Mouse (Mus musculus): Measurements from ENCODE around the gene Bbip1. TPM values are rescaled to one million over a fixed set of nuclear protein-coding genes. Genes with fewer than 3 reads are reported as not detected.
"Not testable (repeated sequence)": the region's sequence is repeated elsewhere in the genome, so short reads cannot be mapped to it uniquely, and the experiment has no call there.

The Bbip1 gene
- polyA plus RNA-seq (2016; fragmentation: Nextera tagmentation; extraction: Ambion mirVana): 119 and 133 TPM in 2 replicates

GRCm38 (mm10) chr19:53943802-53944785 lies at the start of gene Bbip1, which contains the start of gene Shoc2:
Bbip1 (minus strand) TSS chr19:53944627.
Shoc2 (plus strand) TSS chr19:53944306.
- H3K4me1 ChIP-seq: peaks cover 17% of the 10 kb centered on the region
- peak; percentile 94 for ATAC-seq (ENCODE audit: low FRiP score, low read depth)
- peak within 1 kb of the TSS; percentile 98 for H3K9ac ChIP-seq (replicated peaks)
- WGBS: under 1% methylated on average over 57 of the region's 62 CpGs
- peak within 1 kb of the TSS; percentile 60 for H3K4me2 ChIP-seq (replicated peaks)
- H3K27me3 ChIP-seq: no peaks in the 10 kb centered on the region
- H3K27ac ChIP-seq (replicated peaks): peak within 1 kb of the TSS; percentile 98
- H3K36me3 ChIP-seq: peaks cover 7% of the 10 kb centered on the region; the same call in 1 of the 2 replicates
- peak within 1 kb of the TSS; percentile 95 for H3K4me3 ChIP-seq
- H3K9me3 ChIP-seq: no peaks in the 10 kb centered on the region

- no peak overlapping the region for H3K4me2 ChIP-seq (replicated peaks)
- H3K27ac ChIP-seq (replicated peaks): no peak overlapping the region
- ATAC-seq (ENCODE audit: low FRiP score, low read depth): no peak
- H3K4me3 ChIP-seq: no peak overlapping the region
- no peaks in the 10 kb centered on the region for H3K27me3 ChIP-seq
- WGBS: 90% methylated on average over 3 of the region's 3 CpGs
- peaks cover 2% of the 10 kb centered on the region; the same call in 1 of the 2 replicates for H3K36me3 ChIP-seq
- no peaks in the 10 kb centered on the region for H3K9me3 ChIP-seq
- peaks cover 4% of the 10 kb centered on the region; the same call in 1 of the 2 replicates for H3K4me1 ChIP-seq
- H3K9ac ChIP-seq (replicated peaks): no peak overlapping the region
These were observed 49.4 kb upstream of the Bbip1 start for GRCm38 (mm10) chr19:53993860-53994259.

- no peaks in the 10 kb centered on the region for H3K9me3 ChIP-seq
- peaks cover 14% of the 10 kb centered on the region for H3K36me3 ChIP-seq
- no peak overlapping the region for H3K4me2 ChIP-seq (replicated peaks)
- WGBS: 82% methylated on average over 2 of the region's 2 CpGs
- H3K9ac ChIP-seq (replicated peaks): no peak overlapping the region
- no peak overlapping the region for H3K27ac ChIP-seq (replicated peaks)
- H3K4me3 ChIP-seq: no peak overlapping the region
- ATAC-seq (ENCODE audit: low FRiP score, low read depth): no peak
- H3K4me1 ChIP-seq: peaks cover 4% of the 10 kb centered on the region; the same call in 1 of the 2 replicates
- H3K27me3 ChIP-seq: no peaks in the 10 kb centered on the region
These were observed 46.1 kb upstream of the Bbip1 start for GRCm38 (mm10) chr19:53990538-53990937.

- 96% methylated on average over 3 of the region's 3 CpGs for WGBS
- no peaks in the 10 kb centered on the region for H3K4me1 ChIP-seq
- no peak overlapping the region for H3K27ac ChIP-seq (replicated peaks)
- H3K4me2 ChIP-seq (replicated peaks): no peak overlapping the region
- no peak for ATAC-seq (ENCODE audit: low FRiP score, low read depth)
- no peaks in the 10 kb centered on the region for H3K27me3 ChIP-seq
- H3K4me3 ChIP-seq: no peak overlapping the region
- H3K36me3 ChIP-seq: peaks cover 14% of the 10 kb centered on the region
- no peak overlapping the region for H3K9ac ChIP-seq (replicated peaks)
- no peaks in the 10 kb centered on the region for H3K9me3 ChIP-seq
These were observed 40.2 kb upstream of the Bbip1 start for GRCm38 (mm10) chr19:53984628-53985027.

GRCm38 (mm10) chr19:53983336-53983735 lies 38.9 kb upstream of the Bbip1 start:
- Histone ChIP-seq H3K27ac (replicated peaks) (no peak overlapping the region), H3K4me1 (no peaks in the 10 kb centered on the region), H3K4me3 (no peak overlapping the region), H3K9ac (replicated peaks) (no peak overlapping the region), H3K4me2 (replicated peaks) (no peak overlapping the region), H3K27me3 (no peaks in the 10 kb centered on the region), H3K36me3 (peaks cover 10% of the 10 kb centered on the region; the same call in 1 of the 2 replicates), H3K9me3 (no peaks in the 10 kb centered on the region)
- 91% methylated on average over 1 of the region's 1 CpGs for WGBS
- no peak for ATAC-seq (ENCODE audit: low FRiP score, low read depth)

- H3K36me3 ChIP-seq: peaks cover under 1% of the 10 kb centered on the region; the same call in 1 of the 2 replicates
- H3K9me3 ChIP-seq: peaks cover 2% of the 10 kb centered on the region; the same call in 1 of the 2 replicates
- H3K9ac ChIP-seq (replicated peaks): no peak overlapping the region
- H3K27me3 ChIP-seq: no peaks in the 10 kb centered on the region
- 85% methylated on average over 3 of the region's 3 CpGs for WGBS
- no peak overlapping the region for H3K27ac ChIP-seq (replicated peaks)
- no peak overlapping the region for H3K4me3 ChIP-seq
- no peaks in the 10 kb centered on the region for H3K4me1 ChIP-seq
- ATAC-seq (ENCODE audit: low FRiP score, low read depth): no peak
- no peak overlapping the region for H3K4me2 ChIP-seq (replicated peaks)
These were observed 37.6 kb upstream of the Bbip1 start for GRCm38 (mm10) chr19:53982041-53982440.

GRCm38 (mm10) chr19:53973656-53974055 lies 29.2 kb upstream of the Bbip1 start:
- Histone ChIP-seq H3K4me1 (no peaks in the 10 kb centered on the region), H3K4me2 (replicated peaks) (no peak overlapping the region), H3K36me3 (peaks cover 7% of the 10 kb centered on the region), H3K9ac (replicated peaks) (no peak overlapping the region), H3K27me3 (no peaks in the 10 kb centered on the region), H3K9me3 (peaks cover 6% of the 10 kb centered on the region; the same call in 1 of the 2 replicates), H3K4me3 (no peak overlapping the region), H3K27ac (replicated peaks) (no peak overlapping the region)
- ATAC-seq (ENCODE audit: low FRiP score, low read depth): no peak
- WGBS: 95% methylated on average over 1 of the region's 1 CpGs

- no peak overlapping the region for H3K9ac ChIP-seq (replicated peaks)
- H3K36me3 ChIP-seq: peaks cover 6% of the 10 kb centered on the region
- no peak overlapping the region for H3K4me2 ChIP-seq (replicated peaks)
- ATAC-seq (ENCODE audit: low FRiP score, low read depth): no peak
- WGBS: 82% methylated on average over 7 of the region's 7 CpGs
- H3K27me3 ChIP-seq: no peaks in the 10 kb centered on the region
- H3K4me1 ChIP-seq: no peaks in the 10 kb centered on the region; the same call in 1 of the 2 replicates
- H3K27ac ChIP-seq (replicated peaks): no peak overlapping the region
- H3K4me3 ChIP-seq: no peak overlapping the region
- H3K9me3 ChIP-seq: peaks cover 3% of the 10 kb centered on the region; the same call in 1 of the 2 replicates
These were observed 27.5 kb upstream of the Bbip1 start for GRCm38 (mm10) chr19:53971938-53972337.

- Histone ChIP-seq H3K27ac (replicated peaks) (no peak overlapping the region), H3K4me2 (replicated peaks) (no peak overlapping the region), H3K4me1 (no peaks in the 10 kb centered on the region; the same call in 1 of the 2 replicates), H3K36me3 (no peaks in the 10 kb centered on the region), H3K27me3 (no peaks in the 10 kb centered on the region), H3K9me3 (no peaks in the 10 kb centered on the region), H3K4me3 (no peak overlapping the region), H3K9ac (replicated peaks) (no peak overlapping the region)
- WGBS: 91% methylated on average over 3 of the region's 3 CpGs
- no peak for ATAC-seq (ENCODE audit: low FRiP score, low read depth)
These were observed 24.8 kb upstream of the Bbip1 start for GRCm38 (mm10) chr19:53969226-53969625.

- Histone ChIP-seq H3K27me3 (no peaks in the 10 kb centered on the region), H3K9me3 (no peaks in the 10 kb centered on the region), H3K9ac (replicated peaks) (no peak overlapping the region), H3K4me3 (no peak overlapping the region), H3K27ac (replicated peaks) (no peak overlapping the region), H3K4me2 (replicated peaks) (no peak overlapping the region), H3K4me1 (no peaks in the 10 kb centered on the region; the same call in 1 of the 2 replicates), H3K36me3 (no peaks in the 10 kb centered on the region)
- ATAC-seq (ENCODE audit: low FRiP score, low read depth): no peak
- WGBS: 91% methylated on average over 10 of the region's 10 CpGs
These were observed 20.6 kb upstream of the Bbip1 start for GRCm38 (mm10) chr19:53964910-53965633.

GRCm38 (mm10) chr19:53964347-53964746 lies 19.9 kb upstream of the Bbip1 start:
- 96% methylated on average over 3 of the region's 3 CpGs for WGBS
- H3K9me3 ChIP-seq; H3K4me3 ChIP-seq; H3K27ac ChIP-seq (replicated peaks); H3K4me2 ChIP-seq (replicated peaks); H3K36me3 ChIP-seq; H3K4me1 ChIP-seq; H3K9ac ChIP-seq (replicated peaks); H3K27me3 ChIP-seq; ATAC-seq (ENCODE audit: low FRiP score, low read depth): not testable (repeated sequence)

- ATAC-seq (ENCODE audit: low FRiP score, low read depth): no peak
- WGBS: 93% methylated on average over 4 of the region's 4 CpGs
- H3K36me3 ChIP-seq: no peaks in the 10 kb centered on the region
These were observed 18.1 kb upstream of the Bbip1 start for GRCm38 (mm10) chr19:53962511-53962910.

More at GRCm38 (mm10) chr19:53962511-53962910, 18.1 kb upstream of the Bbip1 start:
- Histone ChIP-seq H3K27ac (replicated peaks) (no peak overlapping the region), H3K4me3 (no peak overlapping the region), H3K4me1 (no peaks in the 10 kb centered on the region), H3K27me3 (no peaks in the 10 kb centered on the region), H3K9ac (replicated peaks) (no peak overlapping the region), H3K9me3 (no peaks in the 10 kb centered on the region), H3K4me2 (replicated peaks) (no peak overlapping the region)

Data from midbrain, embryonic 12.5 days (tissue).